Mouse (Mus musculus): ENCODE measurements at regions not wholly inside any gene's neighbourhood (a gene's known extent, or its start where the extent isn't known, plus 50 kb on each side); places are given as distances from the start of the nearest gene placed in this dataset.

DNA sequence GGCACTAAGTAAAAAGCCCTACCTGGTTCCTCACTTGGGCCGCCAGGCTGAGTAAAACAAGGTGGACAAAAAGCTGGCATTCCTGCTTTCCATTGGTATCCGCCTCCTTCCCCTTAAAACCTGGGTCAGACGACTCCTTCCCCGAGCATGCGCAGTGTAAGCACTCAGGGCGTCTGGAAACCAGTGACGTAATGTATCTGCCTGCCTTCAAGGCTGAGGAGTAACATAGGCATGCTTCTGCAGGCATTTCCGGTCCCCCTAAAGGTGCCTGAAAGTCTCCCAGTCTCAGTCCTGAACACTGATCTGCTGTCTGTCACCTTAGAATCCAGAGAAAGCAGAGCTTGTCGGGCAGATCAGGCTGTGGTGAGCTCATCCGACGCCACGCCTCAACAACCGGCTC is 140.7 kb downstream of the Cd24a start:
- DNase-seq = no peak

DNA sequence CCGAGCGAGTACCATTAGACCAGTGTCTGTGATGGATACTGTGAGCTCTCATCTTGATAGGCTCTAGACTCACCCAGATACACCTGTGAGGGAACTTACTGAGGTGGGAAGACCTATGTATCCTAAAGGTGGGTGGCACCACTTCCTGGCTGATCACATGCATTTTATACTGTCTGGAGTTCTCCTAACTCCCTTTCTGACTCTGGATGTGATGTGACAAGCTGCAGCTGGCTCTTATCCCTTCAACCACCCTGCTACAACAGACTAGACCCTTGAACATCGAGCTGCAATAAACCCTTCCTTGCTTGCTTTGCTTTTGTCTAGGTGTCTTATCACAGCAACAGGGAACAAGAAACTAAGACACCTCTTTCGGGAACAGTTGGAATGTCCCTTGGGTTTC is 143.3 kb downstream of the Cd24a start:
- DNase-seq = no peak

DNA sequence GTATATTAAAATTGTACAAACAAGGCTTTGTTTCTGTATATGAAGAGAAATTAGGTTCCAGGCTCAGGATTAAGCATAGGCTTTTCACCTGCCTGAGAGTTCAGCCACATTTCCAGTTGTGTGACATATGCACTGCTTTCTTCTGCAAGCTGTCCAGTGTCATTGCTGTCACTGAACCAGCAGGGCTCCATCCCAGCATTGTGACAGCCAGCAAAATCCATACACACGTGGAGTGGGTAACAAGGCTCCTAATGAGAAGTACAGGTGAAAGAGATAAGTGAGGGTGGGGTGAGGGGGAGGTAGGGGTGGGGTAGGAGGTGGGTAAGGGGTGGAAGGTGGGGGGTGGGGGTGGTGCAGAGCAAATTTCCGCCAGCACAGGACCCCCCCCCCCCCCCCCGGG is 144.1 kb downstream of the Cd24a start:
- no peak for DNase-seq

DNA sequence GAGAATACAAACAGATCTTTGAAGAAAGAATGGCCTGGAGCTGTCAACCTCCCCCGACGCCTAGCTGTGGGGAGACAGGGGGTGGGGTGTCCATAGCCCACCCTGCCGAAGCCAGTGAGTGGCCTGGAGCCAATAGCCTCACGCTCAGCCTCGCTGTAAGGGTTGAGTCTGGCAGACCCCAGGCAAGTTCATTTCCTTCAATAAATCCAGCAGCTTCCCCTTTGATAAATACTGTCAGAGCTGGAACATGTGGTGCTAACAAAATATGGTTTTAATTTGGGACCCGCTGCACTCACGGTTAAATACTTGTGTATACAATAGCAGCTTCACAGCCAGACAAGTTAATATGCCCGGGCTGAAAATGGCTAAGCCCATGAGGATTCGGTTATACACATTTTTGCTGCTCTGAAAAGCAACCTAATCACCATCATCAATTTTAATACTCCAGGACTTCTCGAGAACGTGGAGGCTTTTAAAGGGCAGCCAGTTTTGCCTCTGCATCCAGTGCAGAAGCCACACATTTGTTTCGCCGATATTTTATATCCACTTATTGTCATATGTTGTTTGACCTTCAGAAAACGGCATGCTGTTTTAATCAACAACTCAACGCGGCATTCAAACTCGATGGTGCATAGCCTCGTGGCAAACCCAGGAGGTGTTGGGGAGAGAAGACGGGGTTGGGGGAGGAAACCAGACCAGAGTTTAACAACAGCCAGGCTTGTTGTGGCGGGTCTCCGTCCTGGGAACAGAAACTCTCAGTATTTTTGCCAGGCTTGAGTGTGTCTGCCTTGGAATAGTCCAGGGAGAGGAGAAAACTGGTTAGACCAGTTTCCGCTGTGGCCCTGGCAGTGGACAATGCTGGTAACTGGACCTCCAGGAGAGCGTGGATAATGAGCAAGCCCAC is 144.9 kb downstream of the Cd24a start:
- DNase-seq = no peak

DNA sequence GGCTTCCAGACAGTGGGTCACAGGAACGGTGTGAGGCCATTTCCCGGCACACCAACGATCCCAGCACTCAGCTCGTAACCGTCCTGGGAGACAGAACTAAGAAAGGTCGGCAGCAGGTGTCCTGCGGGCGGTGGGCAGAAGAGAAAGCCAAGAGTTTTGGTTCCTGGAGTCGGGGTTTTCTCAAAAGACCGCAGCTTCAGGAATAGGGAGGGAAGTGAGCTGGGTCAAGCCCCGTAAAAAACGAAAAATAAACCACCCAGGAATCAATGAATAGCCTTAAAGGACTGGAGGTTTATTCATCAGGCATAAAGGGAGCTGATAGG is 145.5 kb downstream of the Cd24a start:
- peak; percentile 10 for DNase-seq

DNA sequence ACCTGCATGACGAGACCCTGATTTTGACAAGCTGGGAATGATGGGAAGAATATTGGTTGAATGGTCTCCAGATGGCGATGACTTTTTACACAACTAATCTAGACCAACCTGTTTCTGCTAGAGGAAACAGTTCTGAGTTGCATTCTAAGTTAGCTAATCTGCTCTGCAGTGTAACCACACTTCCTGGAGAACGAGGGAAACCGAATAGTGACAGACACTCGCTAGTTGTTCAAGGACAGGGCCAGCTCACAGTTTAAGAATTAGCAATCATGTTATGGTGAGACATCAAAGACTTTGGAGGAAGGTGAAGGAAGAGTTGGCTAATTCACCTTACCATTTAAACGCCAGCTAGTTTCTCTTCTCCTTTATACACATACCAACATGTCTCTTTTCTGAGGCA is 149.7 kb downstream of the Cd24a start:
- DNase-seq = no peak

DNA sequence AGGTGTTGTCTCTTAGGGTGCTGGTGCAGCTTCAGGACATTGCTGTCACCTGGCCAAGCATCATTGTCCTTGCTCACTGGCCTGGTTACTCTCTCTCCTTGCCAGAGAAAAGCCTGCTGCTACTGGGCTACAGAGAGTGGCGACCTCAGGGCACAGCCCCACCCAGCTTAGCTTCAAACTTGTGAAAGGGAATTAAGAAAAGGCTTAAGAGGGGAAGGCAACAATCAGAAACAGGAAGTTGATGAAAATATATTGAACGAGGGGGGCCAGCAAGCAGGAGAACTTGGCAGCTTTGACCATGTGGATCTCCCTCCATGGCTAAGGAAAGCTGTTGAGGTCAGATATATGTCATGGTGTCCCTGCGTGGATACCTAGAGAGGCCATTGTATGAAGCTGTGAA is 151.1 kb downstream of the Cd24a start:
- no peak for DNase-seq

DNA sequence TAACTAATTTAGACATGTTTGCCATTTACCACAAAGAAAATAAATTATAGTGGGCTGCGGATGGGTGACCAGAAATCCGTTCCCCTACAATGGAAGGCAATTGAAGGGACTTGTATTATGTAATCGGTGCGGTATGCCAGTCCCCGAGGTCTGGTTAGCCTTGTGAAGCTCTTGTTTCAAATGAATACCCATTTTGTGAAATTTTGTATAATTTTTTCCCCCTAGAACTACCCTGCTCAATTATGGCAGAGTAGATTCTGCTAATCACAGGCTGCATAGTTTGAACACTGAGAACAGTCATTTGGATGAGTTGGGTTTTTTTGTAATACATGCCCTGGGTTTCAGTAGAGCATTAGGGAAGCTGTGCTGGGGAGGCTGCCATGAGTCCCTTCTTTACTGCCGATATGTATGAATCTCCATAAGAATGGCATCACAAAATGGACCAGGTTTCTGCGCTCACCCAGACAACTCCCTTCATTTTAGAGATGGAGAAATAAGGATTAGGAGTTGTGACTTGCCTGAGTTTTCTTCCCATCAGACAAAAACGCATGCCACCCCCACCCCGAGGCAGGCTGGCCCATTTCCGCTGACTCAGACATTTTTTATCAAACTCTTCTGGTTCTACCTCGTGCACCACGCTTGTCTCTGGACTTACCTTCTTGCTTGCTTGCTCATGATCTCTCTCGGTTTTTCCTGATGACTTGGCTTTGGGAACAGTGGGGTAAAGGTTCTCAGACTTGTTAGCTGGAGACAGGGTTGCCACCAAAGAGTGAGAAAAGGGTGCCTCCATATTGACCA is 155.7 kb downstream of the Cd24a start:
- DNase-seq = no peak

DNA sequence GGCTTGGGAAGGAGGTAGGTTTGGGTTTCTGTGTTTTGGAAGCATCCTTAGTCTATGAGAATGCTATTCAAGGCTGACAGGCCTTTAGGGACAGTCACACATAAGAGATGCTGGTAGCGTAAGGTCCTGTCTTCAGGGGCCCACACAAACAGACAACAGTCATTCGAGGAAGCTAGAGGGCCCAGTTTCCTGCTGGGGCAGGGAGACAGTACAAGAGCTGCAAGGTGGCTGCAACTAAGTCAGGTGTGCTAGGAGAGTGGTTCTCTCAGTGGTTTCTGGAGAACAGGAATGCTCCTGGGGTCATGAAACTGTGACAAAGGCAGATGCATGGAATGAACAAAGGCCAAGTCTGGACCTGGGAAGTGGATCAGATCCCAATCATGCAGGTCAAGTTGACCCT is 161.1 kb downstream of the Cd24a start:
- DNase-seq = no peak

DNA sequence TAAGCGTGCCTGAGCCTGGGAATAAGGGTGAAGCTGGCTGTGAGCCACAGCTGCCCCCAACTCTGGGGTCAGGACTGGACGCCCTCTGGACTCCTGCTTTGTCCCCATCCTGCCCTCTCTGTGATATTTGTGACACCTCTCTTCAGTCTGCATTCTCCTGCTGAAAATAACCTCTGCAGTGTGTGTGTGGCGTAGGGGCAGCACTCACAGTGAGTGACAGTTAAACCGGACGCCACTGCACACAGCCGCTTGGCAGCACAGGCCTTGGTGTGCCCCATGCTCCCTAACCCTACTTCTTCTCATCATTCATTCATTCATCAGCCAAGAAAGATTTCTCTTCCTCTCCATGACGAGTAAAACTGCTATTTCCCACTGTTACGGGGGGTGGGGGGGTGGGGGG is 161.6 kb downstream of the Cd24a start:
- DNase-seq = no peak

DNA sequence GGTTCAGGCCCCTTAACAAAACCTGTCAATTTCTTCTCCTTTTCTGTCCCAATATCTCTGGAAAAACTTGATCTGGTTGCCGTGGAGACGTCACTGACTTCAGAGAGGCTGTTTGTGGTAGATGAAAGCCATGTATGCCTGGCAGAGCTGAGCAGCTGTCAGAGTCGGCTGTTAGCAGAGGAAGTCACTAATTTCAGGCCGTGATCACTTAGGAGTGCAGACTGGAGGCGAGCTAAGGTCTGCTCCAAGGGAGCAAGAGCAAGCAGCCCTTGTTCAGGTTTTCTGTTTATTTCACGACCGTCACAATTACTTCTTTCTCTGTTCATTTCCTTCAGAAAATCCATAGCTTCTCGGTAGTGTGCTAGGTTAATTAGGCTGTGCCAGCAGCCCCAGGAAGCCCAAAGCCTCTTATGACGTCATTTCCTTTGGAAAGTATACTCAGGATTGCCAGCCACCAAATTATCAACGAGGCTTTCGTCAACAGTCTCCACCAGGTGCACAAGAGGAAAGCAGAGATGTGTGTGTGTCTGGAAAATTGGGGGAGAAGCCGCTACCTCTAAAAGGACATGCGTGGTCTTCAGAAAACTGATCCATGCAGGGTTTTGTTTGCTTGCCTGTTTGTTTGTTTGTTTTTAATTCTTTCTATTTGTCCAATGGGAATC is 161.2 kb downstream of the Qrsl1 start:
- DNase-seq = peak; percentile 26

DNA sequence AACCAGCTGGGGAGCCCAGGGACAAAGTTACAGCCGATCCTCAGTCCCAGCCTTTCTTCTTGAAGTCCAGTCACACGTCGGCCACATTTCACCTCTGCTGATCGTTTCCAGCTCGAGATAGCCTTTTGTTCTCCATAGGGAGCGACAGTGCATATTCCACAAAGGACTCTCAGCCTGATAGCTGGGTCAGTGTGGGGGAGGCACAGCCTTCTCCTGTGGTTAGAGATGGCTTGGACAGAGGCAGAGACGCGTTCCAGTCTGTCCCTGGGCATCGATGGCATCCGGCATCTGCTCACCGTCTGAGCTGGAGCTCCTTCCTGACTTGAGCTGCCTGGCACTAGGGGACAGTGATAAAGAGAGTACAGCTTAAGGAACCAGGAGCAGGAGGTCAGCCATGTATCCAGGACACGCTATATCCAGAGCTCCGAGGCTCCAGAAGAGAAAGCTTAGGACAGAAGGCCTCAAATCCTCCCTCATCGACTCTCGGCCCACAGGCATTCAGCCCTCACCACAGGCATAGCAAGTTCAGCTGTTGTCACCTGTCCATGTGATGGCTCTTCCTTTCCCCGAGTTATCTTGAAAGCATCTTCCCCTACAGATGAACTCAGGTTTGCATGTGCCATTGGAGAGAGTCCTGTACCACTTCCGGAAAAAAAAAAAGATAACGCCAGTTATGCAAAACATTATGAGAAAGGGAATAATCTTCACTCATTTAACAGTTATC is 160.0 kb downstream of the Qrsl1 start:
- no peak for DNase-seq

DNA sequence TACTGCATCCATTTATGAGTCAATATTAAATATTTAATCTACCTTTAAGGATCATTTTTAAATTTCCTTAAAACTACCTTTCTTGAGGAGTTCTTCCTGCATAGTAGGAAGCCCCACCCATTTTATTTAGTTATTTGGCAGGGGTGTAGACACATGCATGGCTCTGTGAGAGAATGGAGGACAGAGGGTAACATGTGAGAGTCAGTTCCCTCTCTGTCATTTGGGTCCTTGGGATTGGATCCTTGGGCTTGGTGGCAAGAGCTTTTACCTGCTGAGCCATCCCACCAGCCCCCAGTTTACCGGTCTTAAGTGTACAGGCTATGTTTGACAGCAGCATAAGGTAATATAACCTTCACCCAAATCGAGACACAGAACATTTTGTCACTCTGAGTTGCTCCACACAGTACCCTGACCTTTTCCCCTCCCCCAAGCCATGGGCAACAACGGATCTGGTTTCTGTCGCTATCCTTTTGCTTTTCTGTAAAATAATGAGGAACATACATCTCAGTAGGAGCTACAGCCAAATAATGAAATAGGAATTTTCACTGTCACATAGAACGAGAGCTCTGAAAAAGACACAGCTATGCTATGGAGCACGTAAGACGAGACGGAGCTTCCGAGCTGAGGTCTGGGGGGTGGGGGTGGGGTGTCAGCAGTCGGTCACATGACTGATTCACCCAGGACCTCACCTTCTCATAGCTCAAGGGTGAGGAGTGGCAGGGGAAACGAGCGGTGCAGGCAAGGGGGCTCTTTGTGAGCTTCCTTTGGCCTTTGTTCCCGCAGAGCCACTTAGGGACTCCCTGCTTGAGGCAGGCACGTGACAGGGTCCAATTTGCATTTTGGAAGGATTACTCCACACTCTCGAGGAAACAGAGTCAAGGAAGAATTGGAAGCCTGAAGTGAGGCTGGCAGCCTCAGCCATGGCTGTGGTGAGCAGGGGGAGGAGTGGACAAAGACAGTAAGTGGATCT is 159.2 kb downstream of the Qrsl1 start:
- no peak for DNase-seq

DNA sequence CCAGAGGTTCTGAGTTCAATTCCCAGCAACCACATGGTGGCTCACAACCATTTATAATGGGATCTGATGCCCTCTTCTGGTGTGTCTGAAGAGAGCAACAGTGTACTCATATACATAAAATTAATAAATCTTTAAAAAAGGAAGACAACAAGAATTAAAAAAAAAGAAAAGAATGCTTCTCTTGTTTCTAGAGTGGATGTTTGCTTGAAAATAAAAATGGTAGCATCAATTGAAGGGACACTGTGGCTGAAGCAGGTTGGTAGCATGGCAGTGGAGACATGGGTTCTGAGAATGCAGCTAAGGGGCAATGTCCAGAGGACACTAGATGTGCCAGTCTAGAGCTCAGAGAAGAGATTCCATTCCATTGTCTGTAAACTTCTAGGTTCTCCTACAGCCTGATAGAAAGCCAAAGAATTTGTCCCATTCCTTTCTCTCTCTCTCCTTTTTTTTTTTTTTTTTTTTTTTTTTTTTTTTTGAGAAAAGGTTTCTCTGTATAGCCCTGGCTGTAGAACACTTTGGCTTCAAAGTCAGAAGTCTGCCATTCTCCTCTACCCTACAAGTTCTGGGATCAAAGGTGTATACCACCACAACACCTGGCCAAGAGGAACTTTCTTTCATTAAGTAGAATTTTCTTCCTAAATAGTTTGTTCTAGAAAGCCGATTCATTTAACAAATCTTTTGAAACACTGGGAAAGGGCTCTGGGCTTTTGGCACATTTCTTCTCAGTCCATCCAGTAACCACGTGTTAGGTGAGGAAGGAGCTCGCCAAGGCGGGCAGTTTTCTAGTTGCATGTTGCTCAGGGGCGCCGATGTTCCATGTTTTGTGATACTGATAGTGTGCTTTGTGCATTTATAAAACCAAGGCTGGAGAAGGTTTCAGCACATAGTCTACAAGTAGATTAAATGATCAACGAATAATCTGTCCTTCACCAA is 158.1 kb downstream of the Qrsl1 start:
- no peak for DNase-seq

DNA sequence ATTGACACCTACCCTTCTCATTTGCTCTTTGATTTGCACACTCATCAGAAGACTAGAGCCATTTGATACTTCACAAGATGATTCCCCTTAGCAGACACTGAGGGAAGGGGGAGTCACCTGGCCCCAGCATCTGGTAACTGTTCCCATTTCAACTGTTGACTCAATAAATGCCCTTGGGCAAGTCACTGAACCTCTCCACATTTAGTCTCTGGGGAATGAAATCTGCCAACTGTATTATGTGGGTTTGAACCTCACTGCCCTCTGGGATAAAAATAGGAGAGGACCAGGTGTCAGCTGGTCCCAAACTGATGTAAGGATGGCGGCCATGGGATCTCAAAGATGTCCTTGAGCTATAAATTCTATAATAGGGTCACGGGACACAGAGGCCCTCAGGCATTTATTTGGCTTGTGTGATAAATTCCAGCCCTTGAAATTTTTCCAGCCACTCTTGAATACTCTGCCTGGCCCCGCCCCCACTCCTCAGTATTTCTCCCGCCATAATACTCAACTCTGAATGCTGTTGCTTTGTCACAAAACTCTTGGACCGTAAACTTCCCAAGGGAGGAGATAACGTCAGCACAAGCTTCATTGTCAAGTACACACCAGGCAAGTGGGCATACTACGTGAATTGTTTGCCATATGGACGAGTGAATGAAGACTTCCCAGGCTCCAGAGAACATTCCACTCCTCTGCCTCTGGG is 155.5 kb downstream of the Qrsl1 start:
- DNase-seq = no peak

DNA sequence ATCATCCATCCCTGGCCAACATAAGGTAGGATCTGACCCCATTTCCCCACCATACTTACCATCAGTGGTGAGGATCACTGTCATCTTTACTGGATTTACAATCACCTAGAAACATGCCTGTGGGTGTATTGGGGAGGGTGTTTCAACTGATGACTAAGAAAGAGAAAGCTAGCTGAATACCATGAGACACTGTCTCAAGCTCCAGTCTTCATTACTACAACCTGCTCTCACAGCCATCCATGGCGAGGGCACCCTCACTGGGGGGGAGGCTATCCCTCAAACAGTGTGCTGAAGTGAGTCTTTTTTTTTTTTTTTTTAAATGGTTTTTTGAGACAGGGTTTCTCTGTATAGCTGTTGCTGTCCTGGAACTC is 154.9 kb downstream of the Qrsl1 start:
- DNase-seq = no peak

DNA sequence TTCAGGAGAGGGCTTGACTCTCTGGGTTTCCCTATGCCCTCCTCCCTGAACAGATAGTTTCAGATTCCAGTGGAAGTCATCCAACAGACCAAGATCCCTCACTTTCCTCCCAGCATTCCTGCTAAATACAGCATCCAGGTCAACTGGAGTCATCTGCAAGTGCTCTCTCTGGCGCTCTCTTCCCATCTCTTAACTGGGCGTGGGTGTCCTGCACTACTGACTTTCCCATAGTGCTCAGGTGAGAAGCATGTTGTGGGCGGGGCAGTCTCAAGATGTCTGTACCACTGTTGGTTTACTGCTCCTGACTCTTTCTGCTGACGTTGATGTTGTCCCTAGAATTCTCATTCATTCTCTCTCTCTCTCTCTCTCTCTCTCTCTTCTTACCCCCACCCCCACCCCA is 154.0 kb downstream of the Qrsl1 start:
- no peak for DNase-seq

DNA sequence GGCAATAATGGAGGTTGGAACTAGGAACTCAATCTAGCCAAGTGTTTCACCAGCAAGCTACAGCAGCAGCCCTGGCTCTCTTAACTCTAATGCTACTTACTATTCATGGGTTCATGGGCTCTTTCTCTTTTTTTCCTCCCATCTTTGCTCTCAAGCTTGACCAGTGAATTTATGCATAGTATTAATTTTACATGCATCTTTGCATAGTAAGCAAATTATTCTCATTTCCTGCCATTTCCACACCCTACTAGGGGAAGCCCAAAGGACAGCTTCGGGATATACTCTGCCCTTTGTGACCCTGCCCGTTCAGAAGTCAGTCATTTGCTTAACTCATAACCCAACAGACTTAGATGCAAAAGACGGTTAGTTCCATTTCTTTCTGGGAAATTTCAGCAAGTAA is 153.2 kb downstream of the Qrsl1 start:
- DNase-seq = no peak

DNA sequence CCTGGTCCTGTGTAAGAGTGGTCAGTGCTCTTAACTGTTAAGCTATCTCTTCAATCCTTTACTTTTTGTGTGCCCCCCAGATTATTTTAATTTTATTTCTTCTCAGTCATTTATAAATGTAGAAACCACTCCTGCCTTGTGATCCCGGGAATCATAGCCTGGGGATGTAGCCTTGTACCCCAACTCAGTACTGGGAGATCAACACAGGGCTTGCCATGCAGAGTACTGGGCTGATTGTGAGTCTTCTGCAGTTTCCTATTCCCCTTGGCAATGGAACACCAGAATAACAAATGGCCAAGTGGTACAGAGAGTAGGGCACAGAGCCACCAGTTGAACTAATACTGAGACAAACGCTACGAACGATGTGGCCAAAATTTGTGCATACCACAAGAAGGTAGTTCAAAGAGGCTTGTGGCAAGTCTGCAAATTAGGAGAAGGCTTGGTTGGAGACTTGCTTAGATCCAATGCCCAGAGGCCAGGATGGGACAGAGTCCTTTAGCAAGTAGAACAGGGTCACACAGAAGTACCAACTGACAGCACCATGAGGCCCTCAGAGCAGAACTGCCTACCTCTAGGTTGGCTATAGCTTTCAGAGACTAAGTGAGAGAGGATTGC is 151.9 kb downstream of the Qrsl1 start:
- no peak for DNase-seq

DNA sequence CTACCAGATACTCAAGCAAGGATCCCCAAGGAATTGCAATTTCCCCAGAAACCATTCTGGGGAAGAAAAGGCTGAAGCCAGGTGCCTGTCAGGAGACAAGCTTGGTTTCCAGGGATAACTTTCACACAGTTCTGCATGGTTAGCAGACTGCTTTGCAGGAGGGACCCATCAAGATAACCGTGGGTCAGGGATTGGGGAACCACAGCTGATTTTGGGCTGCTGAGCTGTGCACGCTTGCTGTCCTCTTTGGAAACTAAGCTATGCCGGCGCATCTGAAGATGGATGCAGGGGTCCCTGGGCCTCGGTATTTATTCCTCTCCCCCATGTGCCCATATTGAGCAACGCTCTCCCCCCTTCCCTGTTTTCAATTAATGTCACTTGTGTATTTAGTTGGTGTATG is 151.1 kb downstream of the Qrsl1 start:
- DNase-seq = no peak
